9 mouse cellular contexts compared by ENCODE assay signal in the genomic region with DNA sequence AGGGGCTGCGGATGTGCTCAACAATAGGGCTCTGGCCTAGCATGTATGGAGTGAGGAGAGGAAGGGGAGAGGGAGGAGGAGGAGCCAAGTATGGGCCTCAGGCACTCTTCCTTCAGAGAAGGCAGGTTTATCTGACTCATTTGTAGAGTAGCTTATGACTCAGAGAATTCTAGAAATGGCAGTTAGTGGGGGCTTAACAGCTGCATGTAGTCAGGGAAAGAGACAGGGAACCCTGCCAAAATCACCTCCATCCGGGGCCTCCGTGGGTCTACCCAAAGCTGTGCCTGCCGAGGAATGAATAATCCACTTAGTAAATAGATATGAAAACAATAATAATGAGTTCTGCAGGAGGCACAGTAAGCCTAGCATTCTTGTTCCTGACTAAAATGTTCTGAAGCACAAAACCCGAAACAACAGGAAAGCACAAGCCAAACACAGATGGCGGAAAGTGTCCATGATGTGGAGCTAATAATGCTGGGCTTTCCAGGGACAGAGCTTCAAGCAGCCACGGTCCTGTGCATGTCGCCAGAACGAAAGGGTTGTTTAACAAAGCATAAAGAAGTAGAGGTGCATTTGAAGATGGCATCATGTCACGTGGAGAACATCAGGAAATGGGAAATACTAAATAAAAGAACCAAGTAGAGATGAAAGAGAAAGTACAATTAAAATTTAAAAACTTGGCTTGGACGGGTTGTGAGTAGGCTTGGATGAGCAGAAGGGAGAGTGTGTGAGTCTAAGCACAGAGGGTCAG. TPM values are rescaled to one million over a fixed set of nuclear protein-coding genes. Genes with fewer than 3 reads are reported as not detected.
DNase-seq lines count a peak whose midpoint lies in the region; ATAC-seq and TF ChIP-seq lines count a peak whose summit lies in the region.
"Had no signal": no experiment of that assay in that cellular context is flagged by ENCODE, and none has a peak within 500 bp of the region (broad histone marks: within the 10 kb centered on the region; RNA-seq: fewer than 3 reads in every experiment).

No protein-coding gene starts in this region.

- H3K27ac ChIP-seq in heart, embryonic 12.5 days (ENCODE audit: poor library complexity, severe bottlenecking), result no peak overlapping the region
- peak overlapping the region; percentile 33; the same call in 1 of the 2 replicates for H3K27ac ChIP-seq in heart, postnatal 0 days (ENCODE audit: low read depth)
- peak overlapping the region; percentile 66; the same call in 1 of the 2 replicates for H3K27ac ChIP-seq in limb, embryonic 15.5 days

- H3K4me1 ChIP-seq in heart, embryonic 12.5 days (replicated peaks), result peaks cover 6% of the 10 kb centered on the region; the same call in 1 of the 2 replicates
- H3K4me1 ChIP-seq in heart, postnatal 0 days (ENCODE audit: control insufficient read depth, insufficient read depth), result no peaks in the 10 kb centered on the region
- H3K4me1 ChIP-seq in limb, embryonic 15.5 days, result peaks cover 13% of the 10 kb centered on the region

- TF ChIP-seq CTCF in heart, postnatal 0 days (IDR thresholded peaks at IDR 0.05; ENCODE audit: low read depth), result no peak

- no peak overlapping the region for H3K4me3 ChIP-seq in heart, embryonic 12.5 days
- H3K4me3 ChIP-seq in heart, postnatal 0 days (ENCODE audit: low read depth, low read length), result no peak overlapping the region
- H3K4me3 ChIP-seq in limb, embryonic 15.5 days, result no peak overlapping the region

- WGBS in heart, embryonic 12.5 days, result 63% methylated on average over 11 of the region's 11 CpGs
- 46% methylated on average over 11 of the region's 11 CpGs for WGBS in heart, postnatal 0 days
- 42% methylated on average over 11 of the region's 11 CpGs for WGBS in limb, embryonic 15.5 days

- H3K4me2 ChIP-seq in heart, embryonic 12.5 days, result no peak overlapping the region
- H3K4me2 ChIP-seq in heart, postnatal 0 days (ENCODE audit: low read depth, low read length), result no peak overlapping the region
- no peak overlapping the region for H3K4me2 ChIP-seq in limb, embryonic 15.5 days

- no peaks in the 10 kb centered on the region for H3K9me3 ChIP-seq in heart, embryonic 12.5 days (replicated peaks)
- H3K9me3 ChIP-seq in heart, postnatal 0 days (replicated peaks; ENCODE audit: control insufficient read depth, low read length), result no peaks in the 10 kb centered on the region
- H3K9me3 ChIP-seq in limb, embryonic 15.5 days, result no peaks in the 10 kb centered on the region

- H3K36me3 ChIP-seq in heart, embryonic 12.5 days, result no peaks in the 10 kb centered on the region
- H3K36me3 ChIP-seq in heart, postnatal 0 days (replicated peaks; ENCODE audit: control insufficient read depth, insufficient read depth, low read length), result no peaks in the 10 kb centered on the region
- H3K36me3 ChIP-seq in limb, embryonic 15.5 days, result no peaks in the 10 kb centered on the region

- peak; percentile 32 to 48 for DNase-seq in heart, adult 9 months (ENCODE audit: low spot score in 2 of 2)
- DNase-seq in heart, postnatal 0 days (ENCODE audit: low spot score), result peak; percentile 26
- no peak for DNase-seq in ovary, adult 18-20 months (ENCODE audit: low spot score)
- no peak for DNase-seq in kidney, adult 11 months
- DNase-seq in kidney, adult 8-10 months, result no peak

- no peaks in the 10 kb centered on the region for H3K27me3 ChIP-seq in heart, embryonic 12.5 days (replicated peaks)
- H3K27me3 ChIP-seq in heart, postnatal 0 days (ENCODE audit: control insufficient read depth, insufficient read depth, low read length), result no peaks in the 10 kb centered on the region
- H3K27me3 ChIP-seq in limb, embryonic 15.5 days, result no peaks in the 10 kb centered on the region

- no peak overlapping the region for H3K9ac ChIP-seq in heart, embryonic 12.5 days
- H3K9ac ChIP-seq in heart, postnatal 0 days (replicated peaks; ENCODE audit: low read depth, low read length), result no peak overlapping the region
- H3K9ac ChIP-seq in limb, embryonic 15.5 days, result no peak overlapping the region

- TF ChIP-seq EP300 in heart, postnatal 0 days (IDR thresholded peaks at IDR 0.05; ENCODE audit: low read depth), result no peak

- ATAC-seq in heart, embryonic 12.5 days (ENCODE audit: insufficient number of reproducible peaks, low FRiP score), result no peak
- ATAC-seq in CD4-positive, CD25-positive, alpha-beta regulatory T cell, adult 4 months, result peak; percentile 62
- peak; percentile 51; the same call in 1 of the 2 replicates for ATAC-seq in heart, postnatal 0 days (ENCODE audit: insufficient read depth, low read depth)
- no peak for ATAC-seq in limb, embryonic 15.5 days (ENCODE audit: insufficient number of reproducible peaks, low FRiP score, low TSS enrichment, low read depth)

RNA-seq across cellular contexts. Expression of a gene that starts 8.3 kb away (rescaled TPM):
- 7.7 and 8.1 TPM in 2 replicates for polyA plus RNA-seq in heart, embryonic 12.5 days (2016; fragmentation: Nextera tagmentation; extraction: Ambion mirVana)
- 100 to 1,000 TPM; 220 to 344 TPM for polyA plus RNA-seq in CD4-positive, CD25-positive, alpha-beta regulatory T cell, adult 4 months (2017; shearing (Covaris generic))
- 4.3 and 10.1 TPM in 2 replicates for total RNA-seq in heart, postnatal 0 days (2014; rRNA removed; ENCODE audit: low replicate concordance)
- polyA plus RNA-seq in heart, postnatal 0 days (2015; fragmentation: Nextera tagmentation; extraction: Ambion mirVana), result 10.3 and 11.0 TPM in 2 replicates
- polyA plus RNA-seq in limb, embryonic 15.5 days (2015; fragmentation: Nextera tagmentation; extraction: Ambion mirVana), result 14.5 and 15.3 TPM in 2 replicates

RNA-seq across cellular contexts. Expression of a gene that starts 39.1 kb away (rescaled TPM):
- polyA plus RNA-seq in heart, embryonic 12.5 days (2016; fragmentation: Nextera tagmentation; extraction: Ambion mirVana), result 2.7 and 2.8 TPM in 2 replicates
- polyA plus RNA-seq in CD4-positive, CD25-positive, alpha-beta regulatory T cell, adult 4 months (2017; shearing (Covaris generic)), result under 1 TPM; 0.08 to 0.41 TPM
- total RNA-seq in heart, postnatal 0 days (2014; rRNA removed; ENCODE audit: low replicate concordance), result 0.62 and 2.6 TPM in 2 replicates
- 0.15 and 0.18 TPM in 2 replicates for polyA plus RNA-seq in heart, postnatal 0 days (2015; fragmentation: Nextera tagmentation; extraction: Ambion mirVana)
- 7.6 and 7.9 TPM in 2 replicates for polyA plus RNA-seq in limb, embryonic 15.5 days (2015; fragmentation: Nextera tagmentation; extraction: Ambion mirVana)
- total RNA-seq: monocyte, adult 5-6 weeks had no signal

Comparison
In these comparisons a context has a peak if more than half of its experiments do, and no peak if none do; other contexts are left out.
1. ATAC-seq: peak in CD4-positive, CD25-positive, alpha-beta regulatory T cell, adult 4 months (single experiment) and heart, postnatal 0 days (single experiment); none in heart, embryonic 12.5 days (single experiment) and limb, embryonic 15.5 days (single experiment).
2. DNase-seq: peak in heart, adult 9 months (2 of 2) and heart, postnatal 0 days (single experiment); none in ovary, adult 18-20 months (single experiment), kidney, adult 11 months (single experiment) and kidney, adult 8-10 months (0 of 2).
3. RNA of a gene that starts 8.3 kb away (polyA plus RNA-seq): 220 to 344 TPM in CD4-positive, CD25-positive, alpha-beta regulatory T cell, adult 4 months; 14.5 to 15.3 TPM in limb, embryonic 15.5 days, 10.3 to 11.0 TPM in heart, postnatal 0 days and 7.7 to 8.1 TPM in heart, embryonic 12.5 days; every median in the first group is over 10 times any median in the second.